Mouse (Mus musculus): ENCODE results near the gene Wbp2nl. TPM values are rescaled to one million over a fixed set of nuclear protein-coding genes. Genes with fewer than 3 reads are reported as not detected.
"Not testable (repeated sequence)": the region's sequence is repeated elsewhere in the genome, so short reads cannot be mapped to it uniquely, and the experiment has no call there.

The Wbp2nl gene
- polyA plus RNA-seq, 1 experiment from 2014 or later: 0.10 TPM

DNA sequence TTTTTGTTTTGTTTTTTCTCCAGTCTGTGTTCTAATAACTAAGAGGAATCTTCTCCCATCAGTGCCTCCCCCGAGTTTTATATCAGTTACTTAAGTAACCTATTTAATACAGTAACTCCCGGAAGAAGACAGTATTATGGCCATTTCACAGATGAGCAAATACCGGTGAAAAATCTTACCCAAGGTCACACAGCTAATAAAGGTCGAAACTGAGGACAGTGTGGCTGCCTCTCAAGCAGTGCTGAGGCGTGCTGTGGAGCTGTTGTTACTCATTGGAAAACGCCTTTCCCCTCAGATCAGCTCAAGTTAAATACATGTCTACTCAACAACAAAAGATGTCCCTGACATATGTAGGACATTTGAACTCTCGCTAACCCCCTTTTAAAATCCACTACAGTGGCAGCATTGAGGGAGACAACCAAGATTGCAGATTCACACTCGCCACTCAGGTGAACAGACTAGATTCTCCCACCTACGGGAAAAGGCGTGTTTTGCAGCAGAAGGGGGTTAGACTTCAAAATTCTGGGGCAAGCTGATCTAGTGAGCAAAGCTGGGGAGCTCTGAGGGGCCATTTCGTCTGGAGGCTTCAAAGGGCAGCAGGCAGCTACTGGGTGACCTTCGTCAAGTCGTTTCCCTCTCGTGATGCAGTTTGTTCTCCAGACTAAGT lies 54.5 kb downstream of the Wbp2nl start:
- Histone ChIP-seq H3K4me2 (peak overlapping the region; percentile 83), H3K9me3 (no peaks in the 10 kb centered on the region), H3K27ac (peak overlapping the region; percentile 94), H3K36me3 (peaks cover 29% of the 10 kb centered on the region), H3K27me3 (no peaks in the 10 kb centered on the region), H3K9ac (peak overlapping the region; percentile 98), H3K4me3 (peak overlapping the region; percentile 95), H3K4me1 (peaks cover 19% of the 10 kb centered on the region)
- 25% methylated on average over 14 of the region's 14 CpGs for WGBS
- ATAC-seq (ENCODE audit: insufficient number of reproducible peaks, low FRiP score, low TSS enrichment, low read depth): no peak

DNA sequence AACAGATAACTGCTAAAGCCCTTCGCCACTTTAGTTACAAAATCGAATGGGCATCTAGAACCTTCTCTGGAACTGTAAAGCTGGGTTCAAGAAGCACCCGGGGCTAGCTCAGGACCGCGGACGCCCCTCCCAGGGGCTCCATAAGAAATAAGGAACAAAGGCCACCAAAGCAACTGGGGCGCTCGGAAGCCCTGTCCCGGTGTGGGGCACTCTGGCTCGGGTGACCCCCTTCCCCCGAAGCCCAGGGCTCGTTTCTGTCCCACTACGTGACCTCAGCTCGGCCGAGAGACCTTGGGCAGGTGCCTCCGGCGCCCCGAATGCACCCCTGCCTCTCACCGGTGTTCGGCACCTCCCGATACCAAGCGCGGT lies 55.0 kb downstream of the Wbp2nl start:
- no peak for ATAC-seq (ENCODE audit: insufficient number of reproducible peaks, low FRiP score, low TSS enrichment, low read depth)
- WGBS: 1% methylated on average over 23 of the region's 23 CpGs
- peaks cover 24% of the 10 kb centered on the region for H3K36me3 ChIP-seq

GRCm38 (mm10) chr15:82354126-82354945 lies 55.6 kb downstream of the Wbp2nl start, which contains the start of gene Ndufa6:
Ndufa6 (minus strand) TSS chr15:82354322.
- Histone ChIP-seq H3K27me3 (no peaks in the 10 kb centered on the region), H3K36me3 (peaks cover 18% of the 10 kb centered on the region), H3K27ac (peak within 1 kb of the TSS; percentile 94), H3K4me2 (peak within 1 kb of the TSS; percentile 83), H3K9me3 (no peaks in the 10 kb centered on the region), H3K9ac (peak within 1 kb of the TSS; percentile 98), H3K4me3 (peak within 1 kb of the TSS; percentile 95), H3K4me1 (peaks cover 26% of the 10 kb centered on the region)
- 1% methylated on average over 57 of the region's 57 CpGs for WGBS
- ATAC-seq (ENCODE audit: insufficient number of reproducible peaks, low FRiP score, low TSS enrichment, low read depth): peak; percentile 98

More for the DNA sequence above, 55.0 kb downstream of the Wbp2nl start:
- Histone ChIP-seq H3K9ac (peak overlapping the region; percentile 98), H3K4me2 (peak overlapping the region; percentile 83), H3K27me3 (no peaks in the 10 kb centered on the region), H3K4me3 (peak overlapping the region; percentile 95), H3K4me1 (peaks cover 21% of the 10 kb centered on the region), H3K27ac (peak overlapping the region; percentile 94), H3K9me3 (no peaks in the 10 kb centered on the region)

DNA sequence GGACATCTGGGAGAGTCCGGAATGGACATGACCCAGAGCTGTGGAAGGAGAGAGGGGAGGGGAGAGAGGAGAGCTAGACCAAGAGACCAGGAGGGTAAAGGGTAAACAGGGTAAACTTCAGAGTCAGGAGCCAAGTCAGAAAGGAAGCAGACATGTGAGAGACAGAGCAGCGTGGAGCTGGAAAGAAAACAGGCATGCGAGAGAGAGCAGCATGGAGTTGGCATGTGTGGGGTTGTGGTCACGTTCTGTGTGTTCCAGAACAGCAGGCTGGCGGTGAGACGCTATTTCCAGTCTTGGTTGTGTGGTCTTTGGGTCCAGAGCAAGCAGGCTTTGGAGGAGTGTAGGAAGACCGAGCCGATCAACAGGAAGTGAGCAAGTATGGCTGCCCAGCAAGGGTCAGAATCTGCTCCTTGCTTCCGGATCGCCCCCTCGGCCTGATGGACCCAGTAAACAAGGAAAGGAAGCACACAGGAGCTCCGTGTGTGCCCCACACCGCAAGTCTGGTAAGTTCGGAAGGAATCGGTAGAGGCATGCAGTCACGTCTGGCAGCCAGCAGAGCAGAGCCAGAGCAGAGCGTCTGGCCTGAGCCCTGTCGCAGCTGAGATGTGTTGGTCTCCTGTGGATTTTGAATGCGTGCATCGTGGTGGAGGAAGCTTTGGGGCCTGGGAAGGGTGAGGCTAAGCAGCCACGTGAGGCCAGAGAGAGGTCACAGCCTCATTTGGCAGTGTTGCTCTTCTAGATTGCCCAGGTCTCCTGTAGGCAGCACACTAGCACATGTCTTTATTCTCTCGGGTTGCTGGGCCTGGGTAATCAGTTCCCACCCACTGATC lies 59.9 kb downstream of the Wbp2nl start:
- Histone ChIP-seq H3K4me1 (peaks cover 13% of the 10 kb centered on the region), H3K4me2 (no peak overlapping the region), H3K9me3 (no peaks in the 10 kb centered on the region), H3K4me3 (no peak overlapping the region), H3K27ac (peak overlapping the region; percentile 44; the same call in 1 of the 2 replicates), H3K36me3 (no peaks in the 10 kb centered on the region), H3K9ac (no peak overlapping the region), H3K27me3 (no peaks in the 10 kb centered on the region)
- 52% methylated on average over 22 of the region's 22 CpGs for WGBS
- ATAC-seq (ENCODE audit: insufficient number of reproducible peaks, low FRiP score, low TSS enrichment, low read depth): no peak

DNA sequence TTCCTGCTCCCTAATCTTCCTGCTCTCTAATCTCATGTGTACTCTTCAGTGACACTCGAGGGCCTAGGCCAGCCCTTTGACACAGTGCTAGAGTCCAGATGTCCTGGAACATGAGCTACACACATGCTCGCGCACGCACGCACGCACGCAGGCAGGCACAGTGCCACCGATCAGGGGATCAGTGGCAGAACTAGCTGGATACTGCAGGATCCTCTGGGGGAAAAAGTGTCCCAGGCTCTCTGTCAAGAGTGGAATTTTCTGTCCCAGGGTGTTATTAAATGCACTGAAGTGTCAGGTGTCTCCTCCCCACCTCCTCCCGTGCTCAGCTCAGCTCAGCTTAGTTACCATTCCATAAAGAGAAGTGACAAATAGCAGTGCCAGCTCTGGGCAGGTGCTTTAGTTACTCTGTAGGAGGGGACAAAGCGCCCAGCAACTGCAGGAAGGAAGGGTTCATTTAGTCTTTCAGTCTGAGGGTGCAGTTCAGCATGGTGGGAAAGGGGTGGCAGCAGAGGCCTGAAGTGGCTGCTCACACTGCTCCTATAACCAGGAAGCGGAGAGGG lies 62.8 kb downstream of the Wbp2nl start:
- Histone ChIP-seq H3K27ac (no peak overlapping the region), H3K36me3 (no peaks in the 10 kb centered on the region), H3K4me3 (no peak overlapping the region), H3K4me2 (no peak overlapping the region), H3K4me1 (peaks cover 7% of the 10 kb centered on the region; the same call in 1 of the 2 replicates), H3K9me3 (no peaks in the 10 kb centered on the region), H3K27me3 (no peaks in the 10 kb centered on the region), H3K9ac (no peak overlapping the region)
- no peak for ATAC-seq (ENCODE audit: insufficient number of reproducible peaks, low FRiP score, low TSS enrichment, low read depth)
- 61% methylated on average over 11 of the region's 11 CpGs for WGBS

DNA sequence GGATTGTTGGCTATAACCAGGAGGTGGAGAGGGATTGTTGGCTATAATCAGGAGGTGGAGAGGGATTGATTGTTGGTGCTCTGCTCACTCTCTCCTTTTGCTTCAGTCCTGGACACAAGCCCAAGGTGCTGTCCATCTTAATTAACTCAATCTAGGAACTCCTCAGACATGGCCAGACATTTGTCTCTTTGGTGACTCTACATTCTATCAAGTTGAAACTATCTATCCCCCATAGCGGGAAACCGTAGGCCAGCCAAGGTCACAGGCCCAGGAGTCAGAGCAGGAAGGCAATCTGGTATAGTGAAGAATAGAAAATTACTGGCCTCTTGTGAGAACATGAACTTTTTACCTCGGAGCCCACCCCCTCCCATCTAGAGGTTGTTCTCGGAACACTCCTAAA lies 63.5 kb downstream of the Wbp2nl start:
- Histone ChIP-seq H3K4me3 (no peak overlapping the region), H3K4me2 (no peak overlapping the region), H3K27ac (no peak overlapping the region), H3K9ac (no peak overlapping the region), H3K4me1 (peaks cover 7% of the 10 kb centered on the region; the same call in 1 of the 2 replicates), H3K27me3 (no peaks in the 10 kb centered on the region), H3K36me3 (no peaks in the 10 kb centered on the region), H3K9me3 (no peaks in the 10 kb centered on the region)
- 71% methylated on average over 4 of the region's 4 CpGs for WGBS
- ATAC-seq (ENCODE audit: insufficient number of reproducible peaks, low FRiP score, low TSS enrichment, low read depth): no peak

DNA sequence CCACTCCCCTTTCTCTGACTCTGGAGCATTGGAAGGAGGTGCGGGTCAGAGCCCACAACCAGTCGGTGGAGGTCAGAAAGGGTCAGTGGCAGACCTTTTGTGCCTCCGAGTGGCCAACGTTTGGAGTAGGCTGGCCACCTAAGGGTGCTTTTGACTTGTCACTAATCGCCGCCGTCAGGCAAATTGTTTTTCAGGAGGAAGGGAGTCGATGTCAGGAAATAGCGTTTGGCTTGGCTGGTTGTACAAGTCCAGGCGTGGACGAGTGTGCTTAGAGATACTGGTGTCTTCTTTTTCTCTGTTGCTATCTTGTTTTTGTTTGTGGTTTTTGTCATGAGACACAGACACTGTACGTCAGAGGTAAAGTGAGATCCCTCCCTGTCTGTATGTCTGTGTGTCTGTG lies 65.0 kb downstream of the Wbp2nl start:
- H3K27me3 ChIP-seq; H3K27ac ChIP-seq; H3K4me3 ChIP-seq; H3K36me3 ChIP-seq; ATAC-seq (ENCODE audit: insufficient number of reproducible peaks, low FRiP score, low TSS enrichment, low read depth); H3K9me3 ChIP-seq; H3K4me1 ChIP-seq; H3K9ac ChIP-seq; H3K4me2 ChIP-seq: not testable (repeated sequence)
- WGBS: 79% methylated on average over 10 of the region's 12 CpGs

Other genes with a start within 250 kb of the Wbp2nl start
- gene 4930407I10Rik, start 239.8 kb upstream of the Wbp2nl start, polyA plus RNA-seq (2015; fragmentation: Nextera tagmentation; extraction: Ambion mirVana): not detected in 2 replicates
- gene Mei1, start 229.0 kb upstream of the Wbp2nl start, polyA plus RNA-seq (2015; fragmentation: Nextera tagmentation; extraction: Ambion mirVana): 0.05 TPM in 1 of 2 replicates, not detected in the other
- gene Ccdc134, start 171.0 kb upstream of the Wbp2nl start, polyA plus RNA-seq (2015; fragmentation: Nextera tagmentation; extraction: Ambion mirVana): 24.6 and 28.8 TPM in 2 replicates
- gene Srebf2, start 151.8 kb upstream of the Wbp2nl start, polyA plus RNA-seq (2015; fragmentation: Nextera tagmentation; extraction: Ambion mirVana): 155 and 165 TPM in 2 replicates
- 0.25 and 0.40 TPM in 2 replicates for gene Shisa8, start 86.1 kb upstream of the Wbp2nl start, polyA plus RNA-seq (2015; fragmentation: Nextera tagmentation; extraction: Ambion mirVana)
- 0.19 and 0.29 TPM in 2 replicates for gene Tnfrsf13c, start 74.6 kb upstream of the Wbp2nl start, polyA plus RNA-seq (2015; fragmentation: Nextera tagmentation; extraction: Ambion mirVana)
- gene Cenpm, start 54.2 kb upstream of the Wbp2nl start, polyA plus RNA-seq (2015; fragmentation: Nextera tagmentation; extraction: Ambion mirVana): 48.5 and 49.5 TPM in 2 replicates
- not detected in 2 replicates for gene 1500009C09Rik, start 46.6 kb upstream of the Wbp2nl start, polyA plus RNA-seq (2015; fragmentation: Nextera tagmentation; extraction: Ambion mirVana)
- 5.5 and 8.4 TPM in 2 replicates for gene Sept3, start 24.1 kb upstream of the Wbp2nl start, polyA plus RNA-seq (2015; fragmentation: Nextera tagmentation; extraction: Ambion mirVana)
- gene Naga, start 40.0 kb downstream of the Wbp2nl start, polyA plus RNA-seq (2015; fragmentation: Nextera tagmentation; extraction: Ambion mirVana): 56.6 and 62.5 TPM in 2 replicates
- gene Pheta2, start 40.0 kb downstream of the Wbp2nl start, polyA plus RNA-seq (2015; fragmentation: Nextera tagmentation; extraction: Ambion mirVana): 22.9 and 25.0 TPM in 2 replicates
- gene Smdt1, start 40.0 kb downstream of the Wbp2nl start, polyA plus RNA-seq (2015; fragmentation: Nextera tagmentation; extraction: Ambion mirVana): 262 and 273 TPM in 2 replicates
- gene Ndufa6, start 55.4 kb downstream of the Wbp2nl start, polyA plus RNA-seq (2015; fragmentation: Nextera tagmentation; extraction: Ambion mirVana): 261 and 281 TPM in 2 replicates
- 6.0 and 7.4 TPM in 2 replicates for gene Cyp2d22, start 81.3 kb downstream of the Wbp2nl start, polyA plus RNA-seq (2015; fragmentation: Nextera tagmentation; extraction: Ambion mirVana)
- not detected in 2 replicates for gene Cyp2d11, start 95.1 kb downstream of the Wbp2nl start, polyA plus RNA-seq (2015; fragmentation: Nextera tagmentation; extraction: Ambion mirVana)
- not detected in 2 replicates for gene Cyp2d10, start 108.2 kb downstream of the Wbp2nl start, polyA plus RNA-seq (2015; fragmentation: Nextera tagmentation; extraction: Ambion mirVana)
- gene Cyp2d9, start 134.5 kb downstream of the Wbp2nl start, polyA plus RNA-seq (2015; fragmentation: Nextera tagmentation; extraction: Ambion mirVana): 0.23 TPM in 1 of 2 replicates, not detected in the other

All from limb, embryonic 15.5 days (tissue).